Mouse (Mus musculus) stomach, embryonic 14.5 days (tissue): ENCODE results near the gene Iqsec1. TPM values are rescaled to one million over a fixed set of nuclear protein-coding genes. Genes with fewer than 3 reads are reported as not detected.

Experiments
- ATAC-seq: fragments of 200-750 bp; cut with Nextera tagmentation; 2 replicates; pipeline ENCODE4 v1.8.0; 2017; ENCODE audit warnings: low read depth, moderate TSS enrichment; ENCODE audit not compliant: insufficient number of reproducible peaks, insufficient read depth, low FRiP score
- H3K27ac ChIP-seq: fragments of 300-500 bp; sonication (generic); 2 replicates; pipeline ENCODE4 v1.5.1; 2014; ENCODE audit warnings: mild to moderate bottlenecking, low read length, moderate library complexity, mixed read lengths
- H3K27me3 ChIP-seq: fragments of 300-500 bp; sonication (generic); 2 replicates; pipeline ENCODE4 v1.6.1; 2014; ENCODE audit warnings: low read length, control low read depth, mixed read lengths; ENCODE audit not compliant: control insufficient read depth, insufficient read depth
- H3K36me3 ChIP-seq: fragments of 300-500 bp; sonication (generic); 2 replicates; pipeline ENCODE4 v1.6.1; 2014; ENCODE audit warnings: mild to moderate bottlenecking, control low read depth, low read length, moderate library complexity, mixed read lengths; ENCODE audit not compliant: control insufficient read depth, insufficient read depth
- H3K4me1 ChIP-seq: fragments of 300-500 bp; sonication (generic); 2 replicates; pipeline ENCODE4 v1.6.1; 2014; ENCODE audit warnings: low read length, control low read depth, mixed read lengths; ENCODE audit not compliant: control insufficient read depth, insufficient read depth
- H3K4me2 ChIP-seq: fragments of 300-500 bp; sonication (generic); replicated peaks from 2 replicates; pipeline ENCODE4 v1.6.1; 2014; ENCODE audit warnings: low read depth, low read length, control low read depth
- H3K4me3 ChIP-seq: fragments of 300-500 bp; sonication (generic); 2 replicates; pipeline ENCODE4 v1.5.1; 2014; ENCODE audit warnings: low read depth, low read length, control low read depth
- H3K9ac ChIP-seq: fragments of 300-500 bp; sonication (generic); replicated peaks from 2 replicates; pipeline ENCODE4 v1.6.1; 2014; ENCODE audit warnings: low read depth, mild to moderate bottlenecking, control low read depth, low read length, moderate library complexity, mixed read lengths
- H3K9me3 ChIP-seq: fragments of 300-500 bp; sonication (generic); 2 replicates; pipeline ENCODE4 v1.6.1; 2016; ENCODE audit warnings: low read depth, low read length, control low read depth; ENCODE audit not compliant: control insufficient read depth
- WGBS: fragments of 180-500 bp; shearing (Covaris S2); extraction: QIAGEN DNeasy Blood & Tissue Kit; methylation state at CpG from one replicate; pipeline ENCODE4 v1.1.7; 2014; 5-methylcytosine and 5-hydroxymethylcytosine counted together
- polyA plus RNA-seq: library from polyadenylated mRNA; unstranded; fragments of >200 nt; fragmentation: Nextera tagmentation; extraction: Ambion mirVana; gene quantifications from 2 replicates; pipeline ENCODE4 v1.2.1, GENCODE M21; 2014

The Iqsec1 gene
- polyA plus RNA-seq, 1 experiment from 2014 or later, result 16.0 TPM

DNA sequence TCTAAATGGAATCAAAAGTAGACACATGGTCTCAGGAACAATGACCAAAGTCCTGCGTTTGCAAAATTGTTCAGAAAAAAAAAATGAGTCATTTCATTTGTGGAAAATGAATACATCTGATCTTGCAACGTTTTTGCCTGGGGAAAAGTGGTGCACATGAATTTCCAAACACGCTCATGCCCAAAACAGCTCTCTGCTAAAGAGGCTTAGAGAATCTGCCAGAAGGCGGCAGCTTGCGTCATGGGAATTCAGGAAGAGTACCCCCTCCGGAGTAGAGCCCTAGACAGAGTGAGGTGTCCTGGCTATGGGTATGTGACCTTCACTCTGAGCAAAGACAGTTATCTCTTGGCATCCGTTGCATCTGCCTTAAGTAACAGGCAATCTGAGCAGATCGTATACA is 116.9 kb downstream of the Iqsec1 start:
- ATAC-seq, result no peak
- no peak overlapping the region for H3K4me3 ChIP-seq
- H3K4me1 ChIP-seq, result no peaks in the 10 kb centered on the region
- 82% methylated on average over 8 of the region's 8 CpGs for WGBS
- H3K27ac ChIP-seq, result no peak overlapping the region
- H3K36me3 ChIP-seq, result no peaks in the 10 kb centered on the region
- H3K4me2 ChIP-seq, result no peak overlapping the region
- H3K9ac ChIP-seq, result no peak overlapping the region
- H3K9me3 ChIP-seq, result no peaks in the 10 kb centered on the region
- no peaks in the 10 kb centered on the region for H3K27me3 ChIP-seq

- no peaks in the 10 kb centered on the region for H3K36me3 ChIP-seq
- no peaks in the 10 kb centered on the region for H3K4me1 ChIP-seq
- no peak overlapping the region for H3K27ac ChIP-seq
- H3K4me3 ChIP-seq, result no peak overlapping the region
- no peak overlapping the region for H3K9ac ChIP-seq
- no peak for ATAC-seq
- no peaks in the 10 kb centered on the region for H3K9me3 ChIP-seq
- H3K27me3 ChIP-seq, result no peaks in the 10 kb centered on the region
- 80% methylated on average over 3 of the region's 3 CpGs for WGBS
- no peak overlapping the region for H3K4me2 ChIP-seq
Observed at GRCm38 (mm10) chr6:90868033-90868432, 120.5 kb downstream of the Iqsec1 start.

GRCm38 (mm10) chr6:90861370-90861769 is 127.1 kb downstream of the Iqsec1 start:
- Histone ChIP-seq H3K4me3 (no peak overlapping the region), H3K9ac (no peak overlapping the region), H3K9me3 (no peaks in the 10 kb centered on the region), H3K36me3 (no peaks in the 10 kb centered on the region), H3K27ac (no peak overlapping the region), H3K4me2 (no peak overlapping the region), H3K4me1 (no peaks in the 10 kb centered on the region), H3K27me3 (no peaks in the 10 kb centered on the region)
- 91% methylated on average over 1 of the region's 1 CpGs for WGBS
- ATAC-seq, result no peak

DNA sequence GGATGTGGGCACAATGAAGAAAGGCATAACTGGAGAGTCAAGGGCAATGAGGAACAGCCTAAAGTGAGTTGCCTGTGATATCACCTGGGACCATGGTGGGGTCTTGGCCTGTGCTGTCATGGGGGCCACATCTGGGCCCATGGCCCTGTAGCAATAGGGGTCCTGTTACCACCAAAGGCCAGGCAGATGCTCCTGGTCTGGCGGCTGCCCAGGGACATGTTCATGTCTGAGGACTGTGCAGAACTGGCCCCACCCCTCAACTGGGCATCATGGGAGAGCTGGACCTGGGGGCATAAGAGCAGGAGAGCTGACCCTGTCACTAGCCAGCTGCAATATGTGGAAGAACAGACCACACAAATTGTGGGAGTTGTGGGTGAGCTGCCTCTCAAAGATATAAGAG is 130.6 kb downstream of the Iqsec1 start:
- no peaks in the 10 kb centered on the region for H3K9me3 ChIP-seq
- no peaks in the 10 kb centered on the region for H3K36me3 ChIP-seq
- no peak overlapping the region for H3K4me3 ChIP-seq
- H3K9ac ChIP-seq, result no peak overlapping the region
- H3K27ac ChIP-seq, result no peak overlapping the region
- no peak for ATAC-seq
- H3K27me3 ChIP-seq, result no peaks in the 10 kb centered on the region
- no peaks in the 10 kb centered on the region for H3K4me1 ChIP-seq
- H3K4me2 ChIP-seq, result no peak overlapping the region
- 80% methylated on average over 1 of the region's 1 CpGs for WGBS

DNA sequence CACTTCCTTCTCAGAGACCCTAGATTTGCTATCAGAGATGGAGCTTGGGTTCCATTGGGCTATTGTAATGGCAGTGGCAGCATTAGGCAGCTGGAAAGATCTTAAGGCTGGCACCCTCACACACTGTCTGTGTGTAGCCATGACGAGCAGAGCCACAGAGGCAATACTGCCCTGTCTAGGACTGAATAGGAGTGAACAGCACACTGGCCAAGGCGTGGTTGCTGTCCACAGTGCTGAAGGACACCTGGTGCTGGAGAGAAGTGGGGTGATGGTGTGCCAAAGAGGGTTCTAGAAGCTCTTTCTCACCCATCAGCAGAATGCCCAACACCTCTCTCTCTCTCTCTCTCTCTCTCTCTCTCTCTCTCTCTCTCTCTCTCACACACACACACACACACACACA is 136.1 kb downstream of the Iqsec1 start:
- WGBS, result 25% methylated on average over 2 of the region's 2 CpGs

GRCm38 (mm10) chr6:90848068-90848467 is 140.4 kb downstream of the Iqsec1 start:
- ATAC-seq, result no peak
- H3K9ac ChIP-seq, result no peak overlapping the region
- no peak overlapping the region for H3K4me3 ChIP-seq
- no peak overlapping the region for H3K4me2 ChIP-seq
- 33% methylated on average over 1 of the region's 1 CpGs for WGBS
- H3K36me3 ChIP-seq, result no peaks in the 10 kb centered on the region
- no peaks in the 10 kb centered on the region for H3K4me1 ChIP-seq
- no peak overlapping the region for H3K27ac ChIP-seq
- no peaks in the 10 kb centered on the region for H3K9me3 ChIP-seq
- no peaks in the 10 kb centered on the region for H3K27me3 ChIP-seq

More for the DNA sequence above, 136.1 kb downstream of the Iqsec1 start:
- no peaks in the 10 kb centered on the region for H3K9me3 ChIP-seq
- H3K36me3 ChIP-seq, result no peaks in the 10 kb centered on the region
- H3K4me1 ChIP-seq, result no peaks in the 10 kb centered on the region
- H3K4me3 ChIP-seq, result no peak overlapping the region
- no peak overlapping the region for H3K9ac ChIP-seq
- no peak overlapping the region for H3K4me2 ChIP-seq
- H3K27ac ChIP-seq, result no peak overlapping the region
- ATAC-seq, result no peak; the same call in 1 of the 2 replicates
- no peaks in the 10 kb centered on the region for H3K27me3 ChIP-seq

DNA sequence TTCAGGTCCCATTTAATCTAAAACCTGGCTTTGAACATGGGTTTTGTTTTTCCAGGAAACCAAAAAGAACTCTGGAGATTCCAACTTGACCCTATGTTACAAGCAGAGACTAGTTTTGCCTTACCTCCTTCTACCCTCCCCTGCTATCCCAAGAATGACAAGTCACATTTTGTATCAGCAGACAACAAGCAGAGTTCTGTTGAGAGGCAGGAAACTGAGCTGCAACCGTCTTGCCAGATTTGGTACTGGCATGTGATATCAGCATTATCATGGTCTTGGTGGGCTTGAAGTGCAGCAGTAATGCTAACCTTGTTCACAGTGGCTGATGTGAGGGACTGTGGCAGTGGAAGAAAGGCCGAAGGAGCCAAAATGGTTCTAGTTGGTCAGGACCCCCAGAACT is 141.0 kb downstream of the Iqsec1 start:
- no peak overlapping the region for H3K4me3 ChIP-seq
- no peaks in the 10 kb centered on the region for H3K27me3 ChIP-seq
- no peak overlapping the region for H3K27ac ChIP-seq
- no peak overlapping the region for H3K9ac ChIP-seq
- no peak for ATAC-seq
- H3K9me3 ChIP-seq, result no peaks in the 10 kb centered on the region
- no peak overlapping the region for H3K4me2 ChIP-seq
- no peaks in the 10 kb centered on the region for H3K36me3 ChIP-seq
- WGBS, result 80% methylated on average over 2 of the region's 2 CpGs
- no peaks in the 10 kb centered on the region for H3K4me1 ChIP-seq

- no peaks in the 10 kb centered on the region for H3K27me3 ChIP-seq
- H3K4me3 ChIP-seq, result no peak overlapping the region
- WGBS, result 86% methylated on average over 2 of the region's 2 CpGs
- H3K27ac ChIP-seq, result no peak overlapping the region
- H3K4me2 ChIP-seq, result no peak overlapping the region
- H3K9me3 ChIP-seq, result no peaks in the 10 kb centered on the region
- H3K4me1 ChIP-seq, result no peaks in the 10 kb centered on the region
- H3K36me3 ChIP-seq, result no peaks in the 10 kb centered on the region
- no peak for ATAC-seq
- H3K9ac ChIP-seq, result no peak overlapping the region
Observed at GRCm38 (mm10) chr6:90839972-90840371, 148.5 kb downstream of the Iqsec1 start.

DNA sequence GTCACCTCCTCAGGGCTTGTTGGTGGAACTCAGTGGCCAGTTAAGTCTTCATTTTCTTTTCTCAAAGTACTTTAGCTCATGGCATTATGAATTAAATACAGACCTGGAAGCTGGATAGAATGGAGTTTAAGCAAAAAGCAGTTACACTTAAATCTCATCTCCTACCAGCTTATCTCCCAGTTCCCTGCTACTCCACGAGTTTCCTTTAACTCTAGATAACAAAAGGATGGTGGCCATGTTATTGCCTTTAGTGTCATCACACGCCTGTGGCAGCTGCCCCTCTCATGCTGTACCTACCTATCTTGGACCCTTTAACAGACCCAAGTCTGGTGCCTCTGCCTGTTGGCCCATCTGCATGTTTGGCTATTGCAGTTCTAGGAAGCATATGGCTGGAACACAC is 151.7 kb downstream of the Iqsec1 start:
- Histone ChIP-seq H3K36me3 (no peaks in the 10 kb centered on the region), H3K9ac (no peak overlapping the region), H3K4me1 (no peaks in the 10 kb centered on the region), H3K4me3 (no peak overlapping the region), H3K27me3 (no peaks in the 10 kb centered on the region), H3K9me3 (no peaks in the 10 kb centered on the region), H3K4me2 (no peak overlapping the region), H3K27ac (no peak overlapping the region)
- no peak for ATAC-seq
- 53% methylated on average over 2 of the region's 2 CpGs for WGBS
